Mouse (Mus musculus): ENCODE measurements around the gene Las1l.

- TF ChIP-seq CTCF (IDR thresholded peaks at IDR 0.05; ENCODE audit: low read depth, low read length) (no peak), POLR2A (IDR thresholded peaks at IDR 0.05; ENCODE audit: extremely low read depth, insufficient read depth, low read length) (no peak)
Measured at GRCm38 (mm10) chrX:95969116-95969515, 12.4 kb upstream of the Las1l start.

Data from liver, adult 2 months (tissue).